Mouse (Mus musculus) frontal cortex, adult (tissue): ENCODE data around the gene Pex19.

Source experiments
- ATAC-seq: cut with Nextera tagmentation; 2 replicates; pipeline ENCODE4 v1.9.2; 2017; ENCODE audit warnings: mild to moderate bottlenecking, moderate library complexity, mixed read lengths; ENCODE audit not compliant: low TSS enrichment

The Pex19 gene

DNA sequence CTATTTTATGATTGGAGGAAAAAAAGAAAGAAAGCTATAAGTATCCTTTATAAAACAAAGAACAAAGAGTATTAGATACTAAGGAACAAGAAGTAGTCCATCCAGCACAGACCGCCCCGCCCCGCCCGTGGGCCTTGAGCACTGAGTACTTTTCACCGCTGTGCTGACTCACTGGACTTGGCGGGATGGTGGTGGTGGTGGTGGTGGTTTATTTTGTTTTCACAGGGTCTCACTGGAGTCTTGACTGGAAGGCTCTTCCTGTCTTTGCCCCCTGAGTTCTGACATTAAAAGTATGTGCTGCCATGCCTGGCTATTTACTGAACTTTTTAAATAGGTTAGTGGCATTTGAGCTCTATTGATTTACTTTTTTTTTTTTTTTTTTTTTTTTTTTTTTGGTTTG, 56.5 kb downstream of the Pex19 start:
- no peak for ATAC-seq

- no peak for ATAC-seq
These were observed 57.4 kb downstream of the Pex19 start for GRCm38 (mm10) chr1:172183915-172184314.
